Mouse (Mus musculus) cerebellum, adult 8-10 months (tissue): Measurements from ENCODE around the gene Avpr1b.
A peak's percentile ranks its signal among the peaks of the same experiment; 100 is the strongest.
"Not testable (repeated sequence)": the region's sequence is repeated elsewhere in the genome, so short reads cannot be mapped to it uniquely, and the experiment has no call there.

Experiments
- DNase-seq: peaks from one replicate; pipeline ENCODE4 v3.0.0; 2022

Gene Avpr1b

GRCm38 (mm10) chr1:131619348-131619747 is 20.3 kb downstream of the Avpr1b start:
- no peak for DNase-seq

GRCm38 (mm10) chr1:131623644-131624043 is 24.6 kb downstream of the Avpr1b start:
- DNase-seq, result no peak

- DNase-seq, result no peak
These were observed 25.3 kb downstream of the Avpr1b start for GRCm38 (mm10) chr1:131624175-131624835.

- DNase-seq, result no peak
These were observed 27.2 kb downstream of the Avpr1b start for GRCm38 (mm10) chr1:131626200-131626599.

GRCm38 (mm10) chr1:131632216-131632615 is 33.2 kb downstream of the Avpr1b start:
- DNase-seq, result not testable (repeated sequence)

- no peak for DNase-seq
These were observed 35.5 kb downstream of the Avpr1b start for GRCm38 (mm10) chr1:131634495-131634894.

- DNase-seq, result no peak
These were observed 38.9 kb downstream of the Avpr1b start, which contains the start of gene Ctse for GRCm38 (mm10) chr1:131637791-131638540. TSS of gene Ctse (plus strand) at chr1:131638306.

- DNase-seq, result no peak
These were observed 39.7 kb downstream of the Avpr1b start for GRCm38 (mm10) chr1:131638541-131639421.

GRCm38 (mm10) chr1:131640062-131640461 is 41.0 kb downstream of the Avpr1b start:
- no peak for DNase-seq

GRCm38 (mm10) chr1:131641565-131641964 is 42.5 kb downstream of the Avpr1b start:
- DNase-seq, result no peak

GRCm38 (mm10) chr1:131642251-131642650 is 43.2 kb downstream of the Avpr1b start:
- DNase-seq, result no peak

GRCm38 (mm10) chr1:131652670-131653443 is 53.8 kb downstream of the Avpr1b start:
- DNase-seq, result no peak

- no peak for DNase-seq
These were observed 56.6 kb downstream of the Avpr1b start for GRCm38 (mm10) chr1:131655601-131656000.

- DNase-seq, result peak; percentile 86
These were observed 58.9 kb downstream of the Avpr1b start for GRCm38 (mm10) chr1:131657945-131658354.

- no peak for DNase-seq
These were observed 60.6 kb downstream of the Avpr1b start for GRCm38 (mm10) chr1:131659512-131660085.

- no peak for DNase-seq
These were observed 61.2 kb downstream of the Avpr1b start for GRCm38 (mm10) chr1:131660266-131660665.

GRCm38 (mm10) chr1:131660716-131661472 is 61.9 kb downstream of the Avpr1b start:
- no peak for DNase-seq
